Mouse (Mus musculus) olfactory bulb, adult 2 months (tissue): ENCODE measurements around the gene Pcx.

Experiments used
- CTCF ChIP-seq: fragments of 200-500 bp; IDR thresholded peaks from 2 replicates; pipeline ENCODE4 v1.5.1; 2012; ENCODE audit warnings: low read depth, mild to moderate bottlenecking, low read length, moderate library complexity; ENCODE audit not compliant: insufficient read depth
- POLR2A ChIP-seq: fragments of 200-500 bp; IDR thresholded peaks from 2 replicates; pipeline ENCODE4 v1.6.1; 2012; ENCODE audit warnings: mild to moderate bottlenecking, low read depth, low read length, moderate library complexity; ENCODE audit not compliant: insufficient read depth

DNA sequence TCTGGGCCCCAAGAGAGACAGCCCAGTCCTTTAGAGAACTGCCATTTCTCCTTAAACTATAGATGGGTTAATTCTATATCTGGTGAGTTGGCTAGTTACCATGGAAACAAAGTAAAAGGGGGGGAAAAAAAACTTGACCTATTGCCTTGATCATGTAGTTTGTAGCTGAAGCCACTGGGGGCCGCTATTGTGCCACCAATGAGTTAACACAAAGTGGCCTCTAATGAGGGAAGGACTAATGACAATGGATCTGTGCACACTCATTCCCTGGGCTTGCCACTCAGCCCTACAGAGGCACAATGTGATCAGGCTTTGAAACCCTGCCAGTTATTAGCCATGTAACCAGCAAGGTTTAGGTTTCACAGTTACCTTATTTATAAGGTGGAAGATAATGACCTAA lies 118.5 kb downstream of the Pcx start:
- TF ChIP-seq POLR2A (no peak), CTCF (no peak)
